Mouse (Mus musculus): ENCODE measurements around the gene Slc38a2. TPM values are rescaled to one million over a fixed set of nuclear protein-coding genes. Genes with fewer than 3 reads are reported as not detected.

The Slc38a2 gene
- 10 to 100 TPM; 60.8 to 79.7 TPM for polyA plus RNA-seq (2017; shearing (Covaris generic))

DNA sequence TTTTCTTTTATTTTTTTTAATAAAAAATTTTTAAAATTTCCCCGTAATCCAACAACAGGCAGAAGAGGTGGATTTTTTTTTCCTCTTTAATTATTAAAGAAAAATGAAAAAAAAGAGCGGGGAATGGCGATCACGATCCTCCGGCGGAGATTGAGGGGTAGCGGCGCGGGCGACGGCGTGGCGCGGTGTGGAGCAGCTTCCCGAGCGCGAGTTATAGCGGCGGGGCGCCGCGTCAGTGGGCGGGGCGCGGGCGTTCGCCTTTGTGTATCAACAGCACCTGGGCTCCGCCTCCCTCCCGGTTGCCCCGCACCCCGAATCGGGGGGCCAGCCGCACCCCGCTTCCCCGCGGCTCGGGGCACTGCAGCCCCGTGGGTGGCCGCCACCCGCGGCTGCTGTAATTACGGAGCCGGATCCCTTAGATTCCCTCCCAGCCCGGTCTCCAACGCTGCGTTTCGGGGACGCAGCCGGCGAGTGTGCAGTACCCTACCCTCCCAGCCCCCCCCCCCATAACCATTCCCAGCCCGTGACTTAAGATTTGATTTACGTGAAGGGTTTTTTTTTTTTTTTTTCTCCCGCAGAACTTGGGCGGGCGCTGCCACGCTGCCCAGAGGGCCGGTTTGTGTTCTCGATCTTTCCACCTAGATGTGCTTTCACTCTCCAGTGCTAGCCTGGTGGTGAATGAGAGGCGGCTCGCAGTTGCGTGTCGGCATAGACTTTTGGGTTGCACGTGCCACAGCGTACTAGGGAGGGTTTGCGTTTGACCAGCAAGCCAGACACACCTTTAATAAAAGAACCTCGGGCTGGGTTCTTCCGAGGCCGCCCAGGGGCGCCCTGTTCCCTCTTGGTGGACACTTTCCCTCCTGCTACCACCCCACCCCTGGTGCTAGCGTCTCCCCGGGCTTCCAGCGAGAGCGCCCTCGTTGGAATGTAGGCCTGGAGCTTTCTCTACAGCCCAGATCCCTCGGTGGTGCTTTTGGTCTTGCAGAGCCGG, at the start of gene Slc38a2:
Slc38a2 (minus strand) TSS at position 210 of the 991 bp plus-strand sequence.

GRCm38 (mm10) chr15:96642436-96643405, 56.8 kb downstream of the Slc38a2 start, which contains the start of gene Slc38a1:
Gene Slc38a1, minus strand, starts transcription at chr15:96642913.

Other genes with a start within 250 kb of the Slc38a2 start
- gene Scaf11, start 238.9 kb downstream of the Slc38a2 start, polyA plus RNA-seq (2017; shearing (Covaris generic)) = 10 to 100 TPM; 76.7 to 81.8 TPM
- 10 to 100 TPM; 59.4 to 59.7 TPM for gene Slc38a1, start 56.8 kb downstream of the Slc38a2 start, polyA plus RNA-seq (2017; shearing (Covaris generic))